Mouse (Mus musculus) cerebellum, postnatal 14 days (tissue): ENCODE measurements at regions not wholly inside any gene's neighbourhood (a gene's known extent, or its start where the extent isn't known, plus 50 kb on each side); places are given as distances from the start of the nearest gene placed in this dataset.

Experiments used
- DNase-seq, 2 experiments: peaks; one replicate each; pipeline ENCODE4 v3.0.0; 2021; ENCODE audit warnings: mixed read lengths in 2 of 2

DNA sequence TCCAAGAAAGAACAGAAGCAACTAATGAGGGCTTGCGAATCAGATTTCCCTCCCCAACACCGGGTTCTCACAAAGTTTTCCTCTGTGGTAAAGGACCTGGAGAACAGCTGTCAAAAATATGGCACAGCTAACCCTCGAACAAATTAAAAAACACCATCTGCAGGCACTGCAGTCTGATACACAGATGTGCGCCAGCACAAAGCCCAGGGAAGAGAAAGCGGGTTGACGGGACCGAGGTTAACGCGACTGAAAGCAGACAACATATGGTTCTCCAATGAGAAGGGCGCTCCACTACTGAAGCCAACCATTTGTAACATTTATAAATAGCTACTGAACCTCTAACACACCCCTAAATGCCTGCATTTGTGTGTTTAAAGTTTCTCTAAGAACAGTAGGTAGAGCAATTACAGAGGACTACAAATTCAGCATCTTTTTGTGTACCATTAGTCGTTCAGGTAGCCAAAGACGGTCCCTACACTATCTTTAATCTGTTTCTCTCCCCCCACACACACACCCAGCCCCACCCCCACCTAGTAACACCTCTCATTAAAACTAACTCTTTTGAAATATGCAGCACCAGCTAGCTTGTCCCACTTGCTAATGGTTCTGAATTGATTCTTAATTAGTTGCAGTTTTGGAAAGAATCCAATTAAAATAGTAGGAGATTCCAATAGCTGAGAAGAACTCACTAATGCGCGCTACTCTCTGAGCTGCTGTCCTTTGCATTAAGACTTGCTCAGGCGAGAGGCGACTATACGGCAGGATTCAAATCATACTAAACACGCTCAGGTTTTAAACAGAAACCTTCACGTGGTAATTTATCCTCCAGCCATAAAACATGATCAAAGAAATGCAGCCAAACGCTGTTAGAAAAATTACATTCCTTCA lies 236.0 kb upstream of the Hnrnpa3 start:
- no peak for DNase-seq

DNA sequence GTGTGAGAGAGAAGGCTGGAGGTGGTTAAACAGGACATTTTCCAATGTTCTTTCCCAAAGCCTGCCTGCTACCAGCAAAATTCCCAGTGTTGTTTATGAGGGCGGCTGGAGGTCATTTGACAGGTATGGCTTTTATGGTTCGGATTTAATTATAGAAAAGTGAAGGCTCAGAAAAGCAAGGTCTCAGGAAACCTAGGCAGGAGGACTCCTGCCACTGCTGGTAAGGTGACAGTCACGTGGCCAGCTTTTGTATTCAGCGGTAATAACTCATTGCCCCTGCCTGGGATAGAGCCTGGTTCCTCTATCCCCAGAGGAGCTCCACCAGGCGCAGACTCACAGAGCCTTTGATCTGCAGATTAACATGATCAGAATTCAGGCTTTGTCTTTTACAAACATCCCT lies 235.2 kb upstream of the Hnrnpa3 start:
- no peak for DNase-seq

DNA sequence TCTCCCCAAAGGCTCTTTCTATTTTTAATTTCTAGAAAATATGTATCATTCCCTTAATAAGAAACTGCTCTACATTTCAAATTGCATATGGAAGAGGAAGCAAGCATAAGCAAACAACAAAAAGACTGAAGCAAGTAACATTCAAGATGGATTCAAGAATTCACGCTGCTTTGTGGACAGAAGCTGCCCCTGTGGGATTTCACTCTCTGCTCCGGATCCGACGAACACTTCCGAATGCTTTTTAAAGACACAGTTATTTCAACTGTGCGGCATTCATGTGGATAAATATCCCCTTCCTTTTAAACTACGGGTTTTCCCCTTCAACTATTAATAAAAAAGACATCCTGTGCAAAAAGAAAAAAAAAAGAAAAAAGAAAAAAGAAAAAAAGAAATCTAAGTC lies 234.7 kb upstream of the Hnrnpa3 start:
- DNase-seq, result no peak

- no peak for DNase-seq
Observed at GRCm38 (mm10) chr2:75424911-75425310, 234.2 kb upstream of the Hnrnpa3 start.

DNA sequence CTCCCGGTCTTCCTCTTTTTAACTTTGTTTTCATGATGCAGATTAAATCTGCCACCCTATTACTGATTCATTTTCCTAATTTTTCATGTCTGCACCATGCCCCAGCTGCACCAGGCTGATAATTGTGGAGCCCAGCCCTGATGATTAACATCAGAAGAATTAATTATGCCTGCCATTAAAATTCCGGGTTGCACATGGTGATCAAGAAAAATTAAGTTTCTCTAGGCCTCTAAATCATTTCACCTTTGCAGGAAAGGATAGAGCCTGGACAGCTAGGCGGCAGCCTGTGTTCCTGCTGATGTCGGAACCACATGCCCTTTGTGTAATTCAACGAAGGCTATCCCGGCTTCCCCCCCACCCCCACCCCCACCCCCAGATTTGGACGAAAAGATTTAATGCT lies 233.7 kb upstream of the Hnrnpa3 start:
- no peak for DNase-seq

GRCm38 (mm10) chr2:75425791-75426190 lies 233.3 kb upstream of the Hnrnpa3 start:
- DNase-seq, result no peak

DNA sequence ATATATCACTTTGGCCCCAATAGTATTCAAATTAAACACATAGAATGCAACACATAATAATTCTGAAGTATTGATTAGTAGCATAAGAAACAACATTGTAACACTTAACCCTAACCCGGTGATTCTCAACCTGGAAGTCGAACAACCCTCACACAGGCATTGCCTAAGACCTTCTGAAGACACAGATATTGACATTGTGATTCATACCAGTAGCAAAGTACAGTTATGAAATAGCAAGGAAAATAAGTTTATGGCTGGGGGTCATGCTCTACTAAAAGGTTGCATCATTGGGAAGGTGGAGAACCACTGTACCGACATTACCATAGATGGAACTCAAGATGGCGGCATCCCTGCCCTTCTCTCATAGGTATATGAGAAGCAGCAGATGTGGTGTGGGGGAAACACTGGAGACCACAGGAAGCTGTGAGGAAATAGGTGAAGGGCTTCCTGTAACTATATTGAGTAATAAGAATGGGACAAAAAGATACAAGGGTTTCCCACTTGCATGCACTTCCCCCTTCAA lies 231.1 kb upstream of the Hnrnpa3 start:
- DNase-seq, result no peak

DNA sequence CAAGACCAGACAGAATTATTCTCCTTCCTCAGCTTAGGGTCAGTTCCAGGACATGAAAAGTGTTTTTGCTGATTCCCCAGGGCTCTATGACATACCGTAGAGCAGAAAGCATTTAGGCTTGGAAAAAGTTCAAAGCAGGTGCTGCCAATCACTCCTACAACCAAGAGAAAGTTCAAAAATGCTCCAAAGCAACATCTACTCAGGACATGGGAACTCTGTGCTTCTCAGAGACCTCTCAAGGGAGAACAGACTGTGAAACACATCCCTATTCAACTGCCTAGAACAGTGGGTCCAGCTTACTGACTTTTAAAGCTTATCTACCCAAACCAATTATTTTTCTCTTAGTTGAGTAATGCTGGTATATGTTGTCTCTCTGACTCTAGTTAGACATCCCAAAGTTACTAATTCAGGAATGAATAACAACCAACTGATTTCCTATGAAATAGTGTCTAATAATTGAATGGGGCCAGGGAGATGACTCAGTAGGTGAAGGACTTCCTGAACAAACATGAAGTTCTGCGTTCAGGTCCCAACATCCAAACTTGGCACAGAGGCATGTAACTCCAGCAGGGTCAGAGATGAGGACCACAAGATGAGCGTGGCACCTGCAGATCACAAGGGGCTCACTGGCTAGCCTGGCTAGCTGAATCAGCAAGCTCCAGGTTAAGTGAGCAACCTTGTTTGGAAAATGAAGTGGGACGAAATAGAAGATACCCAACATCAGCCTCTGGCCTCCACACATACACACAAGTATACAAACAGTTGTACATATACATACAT lies 228.7 kb upstream of the Hnrnpa3 start:
- no peak for DNase-seq

DNA sequence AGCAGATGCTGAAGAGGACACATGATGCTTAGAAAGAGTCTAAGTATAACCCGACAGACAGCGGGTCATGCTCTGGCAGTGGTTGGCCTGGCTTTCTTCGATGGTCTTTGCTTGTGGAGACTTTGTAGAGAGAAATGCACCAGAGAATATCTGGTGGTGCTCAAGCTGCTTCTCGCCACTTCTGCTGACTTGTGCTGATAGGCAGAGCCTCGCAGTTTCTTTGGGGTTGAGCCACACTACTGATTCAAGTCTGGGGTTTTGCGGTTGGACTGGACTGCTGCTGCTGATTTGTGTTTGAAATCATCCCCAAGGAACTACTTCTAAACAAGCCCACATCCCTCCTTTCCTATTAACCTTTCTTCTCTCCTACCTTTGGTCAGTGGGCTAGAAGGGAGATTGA lies 227.1 kb upstream of the Hnrnpa3 start:
- DNase-seq, result no peak

DNA sequence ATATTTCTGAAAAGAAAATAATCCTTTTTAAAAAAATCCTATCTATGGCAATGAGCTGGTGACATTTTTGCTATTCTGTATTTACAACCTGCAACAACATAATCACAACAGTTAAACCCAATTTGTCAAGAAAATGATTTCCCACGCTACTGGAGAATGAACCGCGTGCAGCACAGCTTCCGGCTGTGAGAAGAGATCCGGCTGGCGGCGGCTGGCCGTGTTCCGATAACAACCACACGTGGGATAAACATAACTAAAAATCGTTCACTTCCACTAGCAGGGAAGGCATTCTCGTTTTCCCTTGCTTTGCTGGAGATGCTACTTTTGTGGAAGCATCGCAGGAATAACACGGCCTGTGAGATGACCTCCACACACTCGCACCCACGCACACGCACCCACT lies 224.5 kb upstream of the Hnrnpa3 start:
- DNase-seq, result no peak

DNA sequence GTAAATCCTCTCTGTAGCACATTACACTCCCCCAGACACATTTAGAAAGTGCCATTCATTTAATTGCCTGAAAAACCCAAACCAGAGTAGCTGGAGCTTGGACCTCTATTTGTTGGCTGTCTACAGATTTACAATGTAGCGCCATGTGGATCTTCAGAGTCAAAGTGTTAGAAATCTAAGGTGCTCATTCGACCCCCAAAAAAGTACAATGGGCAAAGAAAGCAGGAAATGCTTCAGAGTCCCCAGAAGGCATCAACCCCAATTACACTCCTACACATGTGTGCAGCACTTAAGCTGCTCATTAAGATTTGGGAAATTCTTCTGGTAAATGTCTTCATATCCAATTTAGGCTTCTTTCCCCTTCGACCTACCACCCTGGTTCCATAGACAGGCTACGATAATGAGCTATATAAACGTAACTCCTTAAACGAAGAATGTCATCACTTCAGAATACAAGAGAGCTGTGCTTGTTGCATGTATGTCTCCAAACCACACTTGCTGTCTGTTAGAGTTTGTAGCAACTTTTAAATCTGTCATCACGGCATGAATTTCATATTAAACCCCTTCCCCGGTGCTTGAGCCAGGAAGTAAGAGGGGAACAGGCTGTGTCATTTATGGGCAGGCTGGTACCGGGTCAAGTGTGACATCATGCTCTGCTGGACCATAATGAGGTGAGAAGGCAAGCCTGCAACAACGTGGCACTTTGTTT lies 219.4 kb upstream of the Hnrnpa3 start:
- no peak for DNase-seq

- no peak for DNase-seq
Observed at GRCm38 (mm10) chr2:75442632-75443031, 216.4 kb upstream of the Hnrnpa3 start.

- DNase-seq, result no peak
Observed at GRCm38 (mm10) chr2:75445189-75445588, 213.9 kb upstream of the Hnrnpa3 start.

GRCm38 (mm10) chr2:75446996-75447715 lies 211.9 kb upstream of the Hnrnpa3 start:
- peak; percentile 30 to 58 for DNase-seq

DNA sequence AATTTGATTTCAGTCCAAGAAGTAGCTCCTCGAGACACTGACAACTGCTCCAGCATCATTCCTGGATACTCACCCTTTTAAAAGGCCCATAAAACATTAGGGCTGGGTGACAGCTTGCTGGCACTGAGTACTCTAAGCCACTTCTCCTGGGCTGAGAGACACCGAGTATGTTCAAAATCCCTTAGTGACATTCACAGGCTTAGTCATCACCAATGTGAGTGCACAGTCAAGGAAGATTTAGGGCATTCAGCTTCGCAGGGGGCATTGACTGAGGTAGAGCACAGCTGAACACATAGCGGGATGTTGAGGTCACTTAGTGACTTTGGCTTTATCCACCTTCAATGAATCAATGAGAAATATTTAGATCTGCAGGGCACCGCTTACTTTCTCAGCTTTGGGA lies 210.8 kb upstream of the Hnrnpa3 start:
- DNase-seq, result no peak

GRCm38 (mm10) chr2:75451846-75452267 lies 207.2 kb upstream of the Hnrnpa3 start:
- DNase-seq, result no peak

DNA sequence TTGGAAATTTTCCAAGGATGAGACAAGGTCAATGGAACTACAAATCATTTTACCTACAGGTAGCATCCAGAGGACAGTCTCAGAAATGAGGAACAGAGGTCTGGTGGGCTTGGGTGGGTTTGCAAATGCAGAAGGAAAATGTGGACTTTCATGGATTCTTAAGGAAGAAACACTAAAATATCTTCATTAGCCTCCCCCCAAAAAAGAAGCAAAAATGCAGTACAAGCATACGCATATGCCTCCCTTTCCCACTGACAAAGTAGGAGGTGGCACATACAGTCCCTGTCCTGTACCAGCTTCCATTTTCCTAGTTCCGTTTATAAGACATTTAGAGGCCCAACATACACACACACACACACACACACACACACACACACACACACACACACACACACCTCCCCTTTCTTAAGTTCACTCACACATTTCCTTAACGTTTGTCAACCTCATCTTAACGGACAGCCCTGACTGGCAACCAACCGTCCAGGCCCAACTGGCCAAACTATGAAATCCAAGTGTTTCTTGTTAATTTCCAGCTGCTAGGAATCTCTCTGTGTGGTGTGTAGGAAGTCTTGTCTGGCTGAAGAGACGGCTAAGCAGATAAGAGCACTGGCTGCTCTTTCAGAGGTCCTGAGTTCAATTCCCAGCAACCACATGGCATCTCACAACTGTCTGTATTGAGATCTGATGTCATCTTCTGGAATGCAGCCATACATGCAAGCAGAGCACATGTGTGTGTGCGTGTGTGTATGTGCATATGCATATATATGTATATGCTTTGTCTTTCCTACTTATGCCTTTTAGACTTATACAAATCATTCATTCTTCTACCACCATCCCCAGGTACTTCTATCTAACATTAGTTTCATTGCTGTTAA lies 206.6 kb upstream of the Hnrnpa3 start:
- DNase-seq, result no peak

DNA sequence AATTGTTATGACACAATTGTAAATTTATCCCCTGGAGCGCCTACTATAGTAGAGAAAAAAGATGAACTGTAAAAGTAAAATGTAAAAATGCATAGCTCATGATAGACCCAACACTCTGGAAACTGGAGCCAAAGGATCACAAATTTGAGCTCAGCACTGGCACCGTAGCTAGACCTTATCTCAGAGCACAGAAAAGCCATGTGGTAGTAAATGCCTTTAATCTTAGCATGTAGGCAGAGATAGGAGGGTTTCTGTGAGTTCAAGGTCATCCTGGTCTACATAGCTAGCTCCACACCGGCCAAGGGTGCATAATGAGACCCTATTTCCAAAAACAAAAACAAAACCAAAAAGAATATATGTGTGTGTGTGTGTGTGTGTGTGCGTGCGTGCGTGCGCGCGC lies 203.6 kb upstream of the Hnrnpa3 start:
- DNase-seq, result no peak

DNA sequence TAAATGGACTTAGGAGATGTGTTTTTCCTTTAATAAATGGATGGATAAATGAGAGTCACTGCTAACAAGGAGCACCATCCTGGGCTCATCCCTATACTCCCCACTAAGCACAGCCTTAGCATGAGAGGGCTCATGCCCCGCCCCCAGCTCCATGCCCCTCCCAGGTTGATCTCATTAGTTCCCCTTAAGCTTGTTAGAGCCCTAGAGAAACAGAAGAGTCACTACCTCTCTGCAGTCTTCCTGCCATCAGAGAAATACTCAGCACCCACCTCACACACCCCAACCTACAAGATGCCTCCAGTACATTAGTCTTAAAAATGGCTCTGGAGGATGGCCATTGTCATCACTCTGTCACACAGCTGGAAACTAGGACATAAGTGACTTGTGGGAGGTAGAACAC lies 202.8 kb upstream of the Hnrnpa3 start:
- DNase-seq, result no peak

- no peak for DNase-seq
Observed at GRCm38 (mm10) chr2:75457423-75457822, 201.6 kb upstream of the Hnrnpa3 start.

GRCm38 (mm10) chr2:75458898-75459297 lies 200.2 kb upstream of the Hnrnpa3 start:
- no peak for DNase-seq
